Mouse (Mus musculus) brown adipose tissue, adult 24 weeks (tissue): ENCODE measurements around the gene Plch1. TPM values are rescaled to one million over a fixed set of nuclear protein-coding genes. Genes with fewer than 3 reads are reported as not detected.

Source experiments
- H3K27ac ChIP-seq: fragments of 200-500 bp; replicated peaks from 2 replicates; pipeline ENCODE4 v1.5.1; 2012; ENCODE audit warnings: low read depth, mild to moderate bottlenecking, low read length
- H3K4me1 ChIP-seq: fragments of 200-500 bp; 2 replicates; pipeline ENCODE4 v1.6.1; 2012; ENCODE audit warnings: low read length, mixed read lengths; ENCODE audit not compliant: control insufficient read depth, insufficient read depth, insufficient read length
- H3K4me3 ChIP-seq: fragments of 200-500 bp; 2 replicates; pipeline ENCODE4 v1.5.1; 2012; ENCODE audit warnings: low read depth, mild to moderate bottlenecking, low read length, moderate library complexity; ENCODE audit not compliant: insufficient read depth
- polyA plus RNA-seq: library from polyadenylated mRNA; stranded (reverse); fragments of >200 nt; gene quantifications from 2 replicates; pipeline ENCODE4 v1.2.4, GENCODE M21; 2012; ENCODE audit not compliant: missing spikeins, insufficient read depth, insufficient read length

Plch1 gene
- polyA plus RNA-seq, 1 experiment = not detected

DNA sequence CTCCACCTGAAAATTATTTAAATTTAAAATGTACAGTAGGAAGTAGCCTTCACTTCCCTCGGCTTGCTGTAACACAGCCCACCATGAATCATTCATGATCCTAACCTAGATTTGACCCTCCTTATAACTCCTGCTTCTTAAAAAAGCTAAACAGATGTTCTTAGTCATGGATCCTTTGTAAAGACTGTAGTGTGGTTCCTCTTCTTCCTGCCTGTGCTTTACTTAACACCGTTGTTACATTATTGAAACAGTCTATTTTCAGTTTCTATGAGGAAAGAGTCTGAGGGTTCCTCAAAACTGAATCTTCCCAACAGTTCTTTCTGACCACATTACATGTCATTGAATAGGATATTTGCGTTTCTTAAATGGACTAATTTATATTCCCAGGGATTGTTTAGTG, 234.0 kb downstream of the Plch1 start:
- no peak overlapping the region for H3K4me3 ChIP-seq
- H3K4me1 ChIP-seq = no peaks in the 10 kb centered on the region
- H3K27ac ChIP-seq = no peak overlapping the region

DNA sequence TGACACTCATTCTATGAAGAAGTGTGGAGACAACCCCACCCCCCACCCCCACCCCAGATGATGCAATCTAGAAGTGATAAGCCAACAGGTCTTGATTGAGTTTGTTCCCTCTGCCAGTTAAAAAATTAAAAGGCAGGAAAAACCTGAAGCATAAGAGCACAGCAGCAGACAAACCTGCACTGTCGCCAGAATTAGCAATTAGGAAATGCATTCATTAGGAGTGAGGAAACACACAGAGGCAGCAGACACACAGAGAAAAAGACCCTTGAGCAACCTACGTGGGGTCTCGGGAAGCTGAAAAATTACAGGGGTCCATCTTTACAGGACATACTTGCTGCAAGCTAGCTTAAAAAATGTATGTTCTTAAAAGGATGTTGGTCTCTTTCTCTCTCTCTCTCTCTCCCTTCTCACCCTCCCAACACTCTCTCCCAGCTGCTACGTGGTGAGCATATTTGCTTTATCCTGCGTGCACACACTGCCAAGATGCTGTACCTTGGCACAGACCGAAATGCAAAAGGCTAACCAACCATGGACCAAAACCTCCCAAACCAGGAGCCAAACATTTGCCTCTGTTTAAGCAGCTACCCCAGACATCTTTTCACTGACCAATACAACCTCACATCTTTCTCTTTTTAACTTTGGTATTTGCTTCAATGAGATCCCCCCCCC, 234.6 kb downstream of the Plch1 start:
- no peaks in the 10 kb centered on the region for H3K4me1 ChIP-seq
- no peak overlapping the region for H3K4me3 ChIP-seq
- no peak overlapping the region for H3K27ac ChIP-seq

Other genes with a start within 250 kb of the Plch1 start
- gene E130311K13Rik, start 30.0 kb upstream of the Plch1 start, polyA plus RNA-seq = 13.0 and 13.4 TPM in 2 replicates
- gene Slc33a1, start 65.3 kb upstream of the Plch1 start, polyA plus RNA-seq = 20.0 and 31.7 TPM in 2 replicates
- 20.2 and 20.5 TPM in 2 replicates for gene Gmps, start 76.6 kb upstream of the Plch1 start, polyA plus RNA-seq
- gene Vmn2r1, start 182.1 kb upstream of the Plch1 start, polyA plus RNA-seq = 0.16 TPM in 1 of 2 replicates, not detected in the other
- not detected in 2 replicates for gene Vmn2r2, start 242.5 kb upstream of the Plch1 start, polyA plus RNA-seq